Mouse (Mus musculus): ENCODE measurements around the gene Pms2. TPM values are rescaled to one million over a fixed set of nuclear protein-coding genes. Genes with fewer than 3 reads are reported as not detected.

Pms2 gene
- polyA plus RNA-seq (2017; shearing (Covaris generic)): 45.7 TPM

GRCm38 (mm10) chr5:143909417-143910400 lies at the start of gene Pms2, which contains the start of gene Aimp2:
Gene Pms2, plus strand, starts transcription at chr5:143909964.
Gene Aimp2, minus strand, starts transcription at chr5:143909847.

GRCm38 (mm10) chr5:143897635-143898330 lies 12.0 kb upstream of the Pms2 start, which contains the start of gene Ankrd61:
Gene Ankrd61, minus strand, starts transcription at chr5:143897685.

GRCm38 (mm10) chr5:143927875-143928274 lies 18.1 kb downstream of the Pms2 start, which contains the start of gene Gm42421:
Gene Gm42421, plus strand, starts transcription at chr5:143928175.

GRCm38 (mm10) chr5:143932831-143933230 lies 23.1 kb downstream of the Pms2 start, which contains the start of gene Rsph10b:
Gene Rsph10b, plus strand, starts transcription at chr5:143933035.

Other genes with a start within 250 kb of the Pms2 start
- gene Usp42, start 177.7 kb upstream of the Pms2 start, polyA plus RNA-seq (2017; shearing (Covaris generic)): 14.1 TPM
- gene Eif2ak1, start 92.2 kb upstream of the Pms2 start, polyA plus RNA-seq (2017; shearing (Covaris generic)): 51.8 TPM
- 0.32 TPM for gene Ankrd61, start 12.3 kb upstream of the Pms2 start, polyA plus RNA-seq (2017; shearing (Covaris generic))
- gene Aimp2, start 117 bp upstream of the Pms2 start, polyA plus RNA-seq (2017; shearing (Covaris generic)): 72.1 TPM
- 1.9 TPM for gene Gm42421, start 18.2 kb downstream of the Pms2 start, polyA plus RNA-seq (2017; shearing (Covaris generic))
- gene Rsph10b, start 23.1 kb downstream of the Pms2 start, polyA plus RNA-seq (2017; shearing (Covaris generic)): 0.93 TPM
- gene Ccz1, start 104.9 kb downstream of the Pms2 start, polyA plus RNA-seq (2017; shearing (Covaris generic)): 35.9 TPM
- gene Ocm, start 116.7 kb downstream of the Pms2 start, polyA plus RNA-seq (2017; shearing (Covaris generic)): not detected
- 3.6 TPM for gene Lmtk2, start 190.5 kb downstream of the Pms2 start, polyA plus RNA-seq (2017; shearing (Covaris generic))

All from CD4-positive, CD25-positive, alpha-beta regulatory T cell, adult 9 weeks (primary cell).